Mouse (Mus musculus) CH12.LX (cell line): Measurements from ENCODE around the gene Scnn1a. TPM values are rescaled to one million over a fixed set of nuclear protein-coding genes. Genes with fewer than 3 reads are reported as not detected.

Experiments
- DNase-seq: peaks from one replicate; pipeline ENCODE4 v3.0.0-alpha.2; 2013; ENCODE audit errors: extremely low read depth
- H3K27ac ChIP-seq: 2 replicates; pipeline ENCODE4 v1.5.1; 2012; ENCODE audit warnings: low read depth, mild to moderate bottlenecking, control low read depth, moderate library complexity; ENCODE audit not compliant: insufficient read depth
- H3K27me3 ChIP-seq: replicated peaks from 2 replicates; pipeline ENCODE3; 2012; ENCODE audit warnings: inconsistent platforms
- H3K36me3 ChIP-seq, 2 experiments: replicated peaks in 1 of 2; 2 replicates each; pipeline versions ENCODE3 to v1.6.1; 2012; ENCODE audit warnings: inconsistent platforms in 1 of 2, low read length in 1 of 2, mild to moderate bottlenecking in 1 of 2, mixed read lengths in 1 of 2, moderate library complexity in 1 of 2; ENCODE audit not compliant: control insufficient read depth in 1 of 2, insufficient read depth in 1 of 2
- H3K4me1 ChIP-seq, 2 experiments: 2 replicates each; pipeline ENCODE4 v1.6.1; 2012; ENCODE audit warnings: inconsistent platforms in 1 of 2, moderate library complexity in 1 of 2; ENCODE audit not compliant: insufficient read depth in 2 of 2, control insufficient read depth in 1 of 2
- H3K4me2 ChIP-seq: 2 replicates; pipeline ENCODE4 v1.6.1; 2012; ENCODE audit warnings: low read depth, mild to moderate bottlenecking, control low read depth; ENCODE audit not compliant: poor library complexity, insufficient read depth, severe bottlenecking
- H3K4me3 ChIP-seq, 3 experiments: fragments of 150-350 bp in 1 of 3; sonication (generic) in 1 of 3; replicated peaks in 1 of 3; 2 replicates each; pipeline versions ENCODE3 to v1.5.1; 2011 to 2012; ENCODE audit warnings: low read depth in 2 of 3, low read length in 2 of 3, mild to moderate bottlenecking in 2 of 3, moderate library complexity in 2 of 3, control low read depth in 1 of 3, improper control_type of control experiment in 1 of 3, inconsistent platforms in 1 of 3, mixed read lengths in 1 of 3; ENCODE audit not compliant: poor library complexity in 1 of 3
- H3K79me2 ChIP-seq: replicated peaks from 2 replicates; pipeline ENCODE4 v1.6.1; 2012; ENCODE audit warnings: mild to moderate bottlenecking, moderate library complexity; ENCODE audit not compliant: control insufficient read depth, poor library complexity, insufficient read depth, severe bottlenecking; ENCODE audit errors: extremely low read depth
- H3K9ac ChIP-seq: 2 replicates; pipeline ENCODE4 v1.6.1; 2012; ENCODE audit warnings: low read depth, mild to moderate bottlenecking, control low read depth, moderate library complexity; ENCODE audit not compliant: insufficient read depth
- H3K9me3 ChIP-seq: replicated peaks from 2 replicates; pipeline ENCODE3; 2012; ENCODE audit warnings: low read length, inconsistent platforms, mixed read lengths
- CHD1 ChIP-seq: IDR thresholded peaks from 2 replicates; pipeline ENCODE4 v1.6.1; 2012; ENCODE audit warnings: low read depth, low read length, improper control_type of control experiment, inconsistent platforms
- CHD2 ChIP-seq: IDR thresholded peaks from 2 replicates; pipeline ENCODE4 v1.6.1; 2011; ENCODE audit warnings: low read length, improper control_type of control experiment
- ELF1 ChIP-seq: IDR thresholded peaks from 2 replicates; pipeline ENCODE4 v1.6.1; 2014; ENCODE audit warnings: low read depth, mild to moderate bottlenecking, inconsistent platforms, low read length, improper control_type of control experiment
- EP300 ChIP-seq: IDR thresholded peaks from 2 replicates; pipeline ENCODE4 v1.6.1; 2011; ENCODE audit warnings: low read length, improper control_type of control experiment
- ETS1 ChIP-seq: conservative IDR thresholded peaks from 2 replicates; pipeline ENCODE4 v1.6.1; 2012; ENCODE audit warnings: low read depth, mild to moderate bottlenecking, inconsistent platforms, low read length, improper control_type of control experiment, moderate library complexity
- GABPA ChIP-seq: IDR thresholded peaks from 2 replicates; pipeline ENCODE4 v1.6.1; 2012; ENCODE audit warnings: low read depth, low read length, improper control_type of control experiment, inconsistent platforms; ENCODE audit not compliant: insufficient replicate concordance
- KAT2A ChIP-seq: IDR thresholded peaks from 2 replicates; pipeline ENCODE4 v1.6.1; 2012; ENCODE audit warnings: low read length, improper control_type of control experiment, inconsistent platforms; ENCODE audit not compliant: insufficient replicate concordance
- MAFK ChIP-seq: IDR thresholded peaks from 2 replicates; pipeline ENCODE4 v1.6.1; 2011; ENCODE audit warnings: low read length, improper control_type of control experiment; ENCODE audit not compliant: insufficient replicate concordance
- MAX ChIP-seq: IDR thresholded peaks from 2 replicates; pipeline ENCODE4 v1.6.1; 2011; ENCODE audit warnings: low read length, improper control_type of control experiment
- MAZ ChIP-seq: IDR thresholded peaks from 2 replicates; pipeline ENCODE4 v1.6.1; 2012; ENCODE audit warnings: low read depth, mild to moderate bottlenecking, inconsistent platforms, low read length, improper control_type of control experiment, moderate library complexity
- MYC ChIP-seq: IDR thresholded peaks from 2 replicates; pipeline ENCODE4 v1.6.1; 2011; ENCODE audit warnings: low read depth, mild to moderate bottlenecking, improper control_type of control experiment, low read length
- NELFE ChIP-seq: IDR thresholded peaks from 2 replicates; pipeline ENCODE4 v1.6.1; 2011; ENCODE audit warnings: low read depth, low read length, improper control_type of control experiment
- POLR2A ChIP-seq: IDR thresholded peaks from 2 replicates; pipeline ENCODE4 v1.6.1; 2011; ENCODE audit warnings: low read depth, mild to moderate bottlenecking, improper control_type of control experiment, low read length
- RAD21 ChIP-seq: IDR thresholded peaks from 2 replicates; pipeline ENCODE4 v1.6.1; 2011; ENCODE audit warnings: low read depth, mild to moderate bottlenecking, low read length, improper control_type of control experiment, moderate library complexity
- RCOR1 ChIP-seq: conservative IDR thresholded peaks from 2 replicates; pipeline ENCODE4 v1.6.1; 2012; ENCODE audit warnings: low read depth, mild to moderate bottlenecking, inconsistent platforms, low read length, improper control_type of control experiment
- SIN3A ChIP-seq: IDR thresholded peaks from 2 replicates; pipeline ENCODE4 v1.6.1; 2012; ENCODE audit warnings: low read length, improper control_type of control experiment, inconsistent platforms
- SMC3 ChIP-seq: IDR thresholded peaks from 2 replicates; pipeline ENCODE4 v1.6.1; 2011; ENCODE audit warnings: low read depth, low read length, improper control_type of control experiment
- TCF12 ChIP-seq: IDR thresholded peaks from 2 replicates; pipeline ENCODE4 v1.6.1; 2014; ENCODE audit warnings: low read depth, mild to moderate bottlenecking, inconsistent platforms, low read length, improper control_type of control experiment
- UBTF ChIP-seq: IDR thresholded peaks from 2 replicates; pipeline ENCODE4 v1.6.1; 2012; ENCODE audit warnings: low read depth, mild to moderate bottlenecking, inconsistent platforms, low read length, improper control_type of control experiment, moderate library complexity
- USF1 ChIP-seq: IDR thresholded peaks from 2 replicates; pipeline ENCODE4 v1.6.1; 2014; ENCODE audit warnings: low read depth, mild to moderate bottlenecking, inconsistent platforms, low read length, improper control_type of control experiment
- ZC3H11A ChIP-seq: IDR thresholded peaks from 2 replicates; pipeline ENCODE4 v1.6.1; 2012; ENCODE audit warnings: low read depth, mild to moderate bottlenecking, inconsistent platforms, low read length, improper control_type of control experiment
- dilution Hi-C: fragments of 300-500 bp; cut with MboI; formaldehyde crosslinking; loops from 2 replicates; pipeline ENCODE4 v1.14.3; 2020; ENCODE audit warnings: low sequenced_read_pairs; ENCODE audit not compliant: extremely low pct_unique_long_range_greater_than_20kb, extremely low pct_ligation_motif_present
- in situ Hi-C: fragments of 300-500 bp; cut with MboI; formaldehyde crosslinking; loops from 3 replicates; pipeline ENCODE4 v1.14.3; 2019; ENCODE audit warnings: low sequenced_read_pairs, low pct_ligation_motif_present, low pct_unique_long_range_greater_than_20kb, mixed read lengths
- polyA plus RNA-seq: library from polyadenylated mRNA; unstranded; fragments of >175 nt; gene quantifications from 2 replicates; pipeline ENCODE4 v1.2.1, GENCODE M21; 2012; ENCODE audit warnings: low read depth; ENCODE audit not compliant: insufficient read length
- total RNA-seq, 2 experiments: library from RNA; depleted of rRNA; stranded (reverse); fragments of 300-350 nt in 1 of 2; fragments of >200 nt in 1 of 2; gene quantifications; 2 replicates each; pipeline ENCODE4 v1.2.3; 2012 to 2014

Gene Scnn1a
- total and polyA plus RNA-seq, 3 experiments: not detected

GRCm38 (mm10) chr6:125308921-125309320 lies 11.5 kb upstream of the Scnn1a start:
- H3K9me3 ChIP-seq: peaks cover 5% of the 10 kb centered on the region
- H3K79me2 ChIP-seq: no peaks in the 10 kb centered on the region
- no peak overlapping the region for H3K27ac ChIP-seq
- no peak for DNase-seq
- TF ChIP-seq TCF12: no peak
- TF ChIP-seq ETS1: no peak
- TF ChIP-seq MYC: no peak
- no peak for TF ChIP-seq CHD1
- no peak for TF ChIP-seq EP300
- TF ChIP-seq SIN3A: no peak
- TF ChIP-seq MAZ: no peak
- TF ChIP-seq USF1: no peak
- no peak for TF ChIP-seq MAX
- TF ChIP-seq KAT2A: no peak
- no peaks in the 10 kb centered on the region for H3K4me1 ChIP-seq
- H3K36me3 ChIP-seq: no peaks in the 10 kb centered on the region
- dilution Hi-C loops: no loop called here
- peaks cover 78% of the 10 kb centered on the region for H3K27me3 ChIP-seq
- in situ Hi-C loops: no loop called here
- no peak overlapping the region for H3K4me3 ChIP-seq
- no peak overlapping the region for H3K9ac ChIP-seq
- H3K4me2 ChIP-seq: no peak overlapping the region

- in situ Hi-C loops: no loop called here
These were observed 11.1 kb upstream of the Scnn1a start for GRCm38 (mm10) chr6:125309406-125309805.

GRCm38 (mm10) chr6:125312171-125312570 lies 8.3 kb upstream of the Scnn1a start:
- no peak overlapping the region for H3K9ac ChIP-seq
- no peaks in the 10 kb centered on the region for H3K79me2 ChIP-seq
- no peaks in the 10 kb centered on the region for H3K4me1 ChIP-seq
- in situ Hi-C loops: no loop called here
- dilution Hi-C loops: no loop called here
- no peak for DNase-seq
- no peak overlapping the region for H3K4me2 ChIP-seq
- H3K36me3 ChIP-seq: no peaks in the 10 kb centered on the region
- no peak overlapping the region for H3K27ac ChIP-seq
- peaks cover 83% of the 10 kb centered on the region for H3K27me3 ChIP-seq
- no peak overlapping the region for H3K4me3 ChIP-seq
- no peaks in the 10 kb centered on the region for H3K9me3 ChIP-seq
- TF ChIP-seq POLR2A (no peak), EP300 (no peak), USF1 (no peak), MYC (no peak), GABPA (no peak), MAFK (no peak), RCOR1 (no peak), KAT2A (no peak), ETS1 (no peak), SMC3 (no peak), RAD21 (no peak), CHD2 (no peak), ZC3H11A (no peak), TCF12 (no peak)

More at GRCm38 (mm10) chr6:125309406-125309805, 11.1 kb upstream of the Scnn1a start:
- no peaks in the 10 kb centered on the region for H3K79me2 ChIP-seq
- H3K27ac ChIP-seq: no peak overlapping the region
- dilution Hi-C loops: no loop called here
- no peaks in the 10 kb centered on the region for H3K36me3 ChIP-seq
- H3K4me2 ChIP-seq: no peak overlapping the region
- no peaks in the 10 kb centered on the region for H3K4me1 ChIP-seq
- no peak overlapping the region for H3K4me3 ChIP-seq
- no peak for DNase-seq
- H3K27me3 ChIP-seq: peaks cover 78% of the 10 kb centered on the region
- H3K9me3 ChIP-seq: peaks cover 5% of the 10 kb centered on the region
- H3K9ac ChIP-seq: no peak overlapping the region
- TF ChIP-seq POLR2A (no peak), UBTF (no peak), MAFK (no peak), KAT2A (no peak), GABPA (no peak), ELF1 (no peak), RCOR1 (no peak), NELFE (no peak), ZC3H11A (no peak)
